Mouse (Mus musculus): ENCODE results near the gene Khdc1b. TPM values are rescaled to one million over a fixed set of nuclear protein-coding genes. Genes with fewer than 3 reads are reported as not detected.
A peak's percentile ranks its signal among the peaks of the same experiment; 100 is the strongest.

Gene Khdc1b
- polyA plus RNA-seq, 1 experiment from 2014 or later = not detected

GRCm38 (mm10) chr1:21407266-21407665, 23.9 kb downstream of the Khdc1b start:
- H3K36me3 ChIP-seq (ENCODE audit: control insufficient read depth, insufficient read depth, low read length) = no peaks in the 10 kb centered on the region
- DNase-seq (ENCODE audit: low spot score) (no peak), ATAC-seq (ENCODE audit: insufficient number of reproducible peaks, low FRiP score, low TSS enrichment, low read depth) (no peak)
- H3K4me3 ChIP-seq (ENCODE audit: low read depth, low read length) = no peak overlapping the region
- no peak overlapping the region for H3K4me2 ChIP-seq (ENCODE audit: low read depth, severe bottlenecking)
- H3K27ac ChIP-seq (replicated peaks; ENCODE audit: low read depth, low read length) = no peak overlapping the region
- H3K4me1 ChIP-seq (ENCODE audit: control insufficient read depth, insufficient read depth, low read length) = no peaks in the 10 kb centered on the region
- no peaks in the 10 kb centered on the region for H3K9me3 ChIP-seq (ENCODE audit: control insufficient read depth, low read length)
- H3K9ac ChIP-seq (ENCODE audit: low read length) = no peak overlapping the region
- no peaks in the 10 kb centered on the region for H3K27me3 ChIP-seq (ENCODE audit: control insufficient read depth, insufficient read depth, low read length)
- 38% methylated on average over 2 of the region's 2 CpGs for WGBS

DNA sequence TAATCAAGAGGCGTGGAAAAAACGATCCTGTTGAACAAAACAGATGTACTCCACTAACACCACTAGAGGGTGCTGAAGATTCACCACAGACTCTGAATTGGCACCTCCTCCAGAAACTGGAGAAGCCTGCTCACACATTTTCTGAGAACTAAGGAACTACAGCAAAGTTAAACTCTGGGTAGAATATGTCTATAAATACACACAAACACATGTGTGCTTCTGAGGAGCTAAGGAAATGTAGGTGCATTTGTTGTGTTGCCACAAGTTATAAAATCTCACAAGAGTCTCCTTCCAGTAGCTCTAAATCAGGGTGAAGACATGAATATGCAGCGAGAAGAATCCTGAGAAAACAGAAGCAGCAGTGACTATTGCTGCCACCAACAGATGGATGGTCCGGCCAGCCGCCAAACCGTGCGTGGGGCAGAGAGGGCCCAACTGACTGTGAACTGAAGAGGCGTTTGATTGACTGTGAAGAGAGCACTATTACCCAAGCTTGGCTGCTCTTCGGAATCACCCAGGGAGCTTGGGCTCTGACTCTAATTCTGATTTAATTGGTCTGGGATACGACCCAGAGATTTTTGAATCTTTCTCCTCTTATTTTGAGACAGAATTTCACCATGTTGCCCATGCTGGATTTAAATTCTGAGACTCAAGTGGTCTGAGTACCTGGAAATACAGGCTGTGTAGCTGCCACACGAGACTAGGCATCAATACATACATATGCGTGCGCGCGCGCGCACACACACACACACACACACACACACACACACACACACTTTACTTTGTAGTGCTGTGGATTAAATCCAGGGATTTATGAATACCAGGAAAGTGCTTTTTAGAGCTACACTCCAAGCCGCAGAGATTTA, 28.2 kb downstream of the Khdc1b start:
- H3K9ac ChIP-seq (ENCODE audit: low read length) = no peak overlapping the region
- H3K4me1 ChIP-seq (ENCODE audit: control insufficient read depth, insufficient read depth, low read length) = no peaks in the 10 kb centered on the region
- no peak overlapping the region for H3K27ac ChIP-seq (replicated peaks; ENCODE audit: low read depth, low read length)
- H3K4me2 ChIP-seq (ENCODE audit: low read depth, severe bottlenecking) = no peak overlapping the region
- no peaks in the 10 kb centered on the region for H3K27me3 ChIP-seq (ENCODE audit: control insufficient read depth, insufficient read depth, low read length)
- ATAC-seq (ENCODE audit: insufficient number of reproducible peaks, low FRiP score, low TSS enrichment, low read depth) (peak; percentile 47; the same call in 1 of the 2 replicates), DNase-seq (ENCODE audit: low spot score) (peak; percentile 44)
- 55% methylated on average over 18 of the region's 18 CpGs for WGBS
- no peak overlapping the region for H3K4me3 ChIP-seq (ENCODE audit: low read depth, low read length)
- no peaks in the 10 kb centered on the region for H3K36me3 ChIP-seq (ENCODE audit: control insufficient read depth, insufficient read depth, low read length)
- H3K9me3 ChIP-seq (ENCODE audit: control insufficient read depth, low read length) = no peaks in the 10 kb centered on the region

GRCm38 (mm10) chr1:21412197-21412555, 28.8 kb downstream of the Khdc1b start:
- H3K36me3 ChIP-seq (ENCODE audit: control insufficient read depth, insufficient read depth, low read length) = no peaks in the 10 kb centered on the region
- no peak overlapping the region for H3K4me2 ChIP-seq (ENCODE audit: low read depth, severe bottlenecking)
- ATAC-seq (ENCODE audit: insufficient number of reproducible peaks, low FRiP score, low TSS enrichment, low read depth) (no peak), DNase-seq (ENCODE audit: low spot score) (no peak)
- H3K4me1 ChIP-seq (ENCODE audit: control insufficient read depth, insufficient read depth, low read length) = no peaks in the 10 kb centered on the region
- H3K9ac ChIP-seq (ENCODE audit: low read length) = no peak overlapping the region
- H3K27me3 ChIP-seq (ENCODE audit: control insufficient read depth, insufficient read depth, low read length) = no peaks in the 10 kb centered on the region
- no peaks in the 10 kb centered on the region for H3K9me3 ChIP-seq (ENCODE audit: control insufficient read depth, low read length)
- WGBS = 83% methylated on average over 2 of the region's 2 CpGs
- H3K27ac ChIP-seq (replicated peaks; ENCODE audit: low read depth, low read length) = no peak overlapping the region
- H3K4me3 ChIP-seq (ENCODE audit: low read depth, low read length) = no peak overlapping the region

- ATAC-seq (ENCODE audit: insufficient number of reproducible peaks, low FRiP score, low TSS enrichment, low read depth) = no peak
Observed at GRCm38 (mm10) chr1:21419370-21419769, 36.0 kb downstream of the Khdc1b start.

DNA sequence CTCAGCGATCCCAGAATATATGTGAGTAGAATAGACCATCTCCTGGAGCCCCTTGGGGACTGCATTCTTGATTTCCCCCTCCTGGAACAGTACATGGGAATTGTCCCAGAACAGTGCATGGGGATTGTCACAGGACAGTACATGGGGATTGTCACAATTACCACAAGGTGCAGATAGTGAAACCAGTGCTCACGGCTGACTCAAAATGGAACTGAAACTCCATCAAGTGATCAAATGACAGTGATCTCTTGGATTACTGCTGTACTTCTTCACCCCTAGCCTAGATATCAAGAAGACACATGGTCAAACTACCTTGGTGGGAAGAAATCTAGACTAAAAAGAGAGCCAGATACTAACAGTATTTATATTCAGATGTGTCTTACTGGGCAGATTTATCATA, 42.3 kb downstream of the Khdc1b start:
- Histone ChIP-seq H3K4me2 (ENCODE audit: low read depth, severe bottlenecking) (no peak overlapping the region), H3K27ac (replicated peaks; ENCODE audit: low read depth, low read length) (no peak overlapping the region), H3K4me1 (ENCODE audit: control insufficient read depth, insufficient read depth, low read length) (no peaks in the 10 kb centered on the region), H3K36me3 (ENCODE audit: control insufficient read depth, insufficient read depth, low read length) (no peaks in the 10 kb centered on the region), H3K9ac (ENCODE audit: low read length) (no peak overlapping the region), H3K9me3 (ENCODE audit: control insufficient read depth, low read length) (no peaks in the 10 kb centered on the region), H3K27me3 (ENCODE audit: control insufficient read depth, insufficient read depth, low read length) (no peaks in the 10 kb centered on the region), H3K4me3 (ENCODE audit: low read depth, low read length) (no peak overlapping the region)
- DNase-seq (ENCODE audit: low spot score) = no peak
- no peak for ATAC-seq (ENCODE audit: insufficient number of reproducible peaks, low FRiP score, low TSS enrichment, low read depth)
- 89% methylated on average over 2 of the region's 2 CpGs for WGBS

More at GRCm38 (mm10) chr1:21419370-21419769, 36.0 kb downstream of the Khdc1b start:
- Histone ChIP-seq H3K27ac (replicated peaks; ENCODE audit: low read depth, low read length) (no peak overlapping the region), H3K9ac (ENCODE audit: low read length) (no peak overlapping the region), H3K4me2 (ENCODE audit: low read depth, severe bottlenecking) (no peak overlapping the region), H3K9me3 (ENCODE audit: control insufficient read depth, low read length) (no peaks in the 10 kb centered on the region), H3K4me3 (ENCODE audit: low read depth, low read length) (no peak overlapping the region), H3K27me3 (ENCODE audit: control insufficient read depth, insufficient read depth, low read length) (no peaks in the 10 kb centered on the region), H3K36me3 (ENCODE audit: control insufficient read depth, insufficient read depth, low read length) (no peaks in the 10 kb centered on the region), H3K4me1 (ENCODE audit: control insufficient read depth, insufficient read depth, low read length) (no peaks in the 10 kb centered on the region)
- DNase-seq (ENCODE audit: low spot score) = no peak

GRCm38 (mm10) chr1:21428079-21428478, 44.7 kb downstream of the Khdc1b start:
- Histone ChIP-seq H3K9me3 (ENCODE audit: control insufficient read depth, low read length) (no peaks in the 10 kb centered on the region), H3K4me1 (ENCODE audit: control insufficient read depth, insufficient read depth, low read length) (no peaks in the 10 kb centered on the region), H3K27ac (replicated peaks; ENCODE audit: low read depth, low read length) (no peak overlapping the region), H3K27me3 (ENCODE audit: control insufficient read depth, insufficient read depth, low read length) (no peaks in the 10 kb centered on the region), H3K4me2 (ENCODE audit: low read depth, severe bottlenecking) (no peak overlapping the region), H3K9ac (ENCODE audit: low read length) (no peak overlapping the region), H3K4me3 (ENCODE audit: low read depth, low read length) (no peak overlapping the region), H3K36me3 (ENCODE audit: control insufficient read depth, insufficient read depth, low read length) (no peaks in the 10 kb centered on the region)
- no peak for DNase-seq (ENCODE audit: low spot score)
- 80% methylated on average over 4 of the region's 4 CpGs for WGBS
- no peak for ATAC-seq (ENCODE audit: insufficient number of reproducible peaks, low FRiP score, low TSS enrichment, low read depth)

GRCm38 (mm10) chr1:21431666-21432065, 48.3 kb downstream of the Khdc1b start:
- no peaks in the 10 kb centered on the region for H3K27me3 ChIP-seq (ENCODE audit: control insufficient read depth, insufficient read depth, low read length)
- no peaks in the 10 kb centered on the region for H3K36me3 ChIP-seq (ENCODE audit: control insufficient read depth, insufficient read depth, low read length)
- H3K4me3 ChIP-seq (ENCODE audit: low read depth, low read length) = no peak overlapping the region
- no peak for DNase-seq (ENCODE audit: low spot score)
- 94% methylated on average over 3 of the region's 3 CpGs for WGBS
- H3K9me3 ChIP-seq (ENCODE audit: control insufficient read depth, low read length) = no peaks in the 10 kb centered on the region
- ATAC-seq (ENCODE audit: insufficient number of reproducible peaks, low FRiP score, low TSS enrichment, low read depth) = no peak
- H3K27ac ChIP-seq (replicated peaks; ENCODE audit: low read depth, low read length) = no peak overlapping the region
- H3K4me1 ChIP-seq (ENCODE audit: control insufficient read depth, insufficient read depth, low read length) = no peaks in the 10 kb centered on the region
- H3K4me2 ChIP-seq (ENCODE audit: low read depth, severe bottlenecking) = no peak overlapping the region
- H3K9ac ChIP-seq (ENCODE audit: low read length) = no peak overlapping the region

GRCm38 (mm10) chr1:21434853-21435252, 51.5 kb downstream of the Khdc1b start:
- H3K27ac ChIP-seq (replicated peaks; ENCODE audit: low read depth, low read length) = no peak overlapping the region
- no peak overlapping the region for H3K9ac ChIP-seq (ENCODE audit: low read length)
- WGBS = 62% methylated on average over 3 of the region's 3 CpGs
- H3K9me3 ChIP-seq (ENCODE audit: control insufficient read depth, low read length) = no peaks in the 10 kb centered on the region
- DNase-seq (ENCODE audit: low spot score) (no peak), ATAC-seq (ENCODE audit: insufficient number of reproducible peaks, low FRiP score, low TSS enrichment, low read depth) (no peak)
- H3K4me1 ChIP-seq (ENCODE audit: control insufficient read depth, insufficient read depth, low read length) = no peaks in the 10 kb centered on the region
- H3K36me3 ChIP-seq (ENCODE audit: control insufficient read depth, insufficient read depth, low read length) = no peaks in the 10 kb centered on the region
- H3K27me3 ChIP-seq (ENCODE audit: control insufficient read depth, insufficient read depth, low read length) = no peaks in the 10 kb centered on the region
- no peak overlapping the region for H3K4me2 ChIP-seq (ENCODE audit: low read depth, severe bottlenecking)
- no peak overlapping the region for H3K4me3 ChIP-seq (ENCODE audit: low read depth, low read length)
